Mouse (Mus musculus): ENCODE measurements at regions not wholly inside any gene's neighbourhood (a gene's known extent, or its start where the extent isn't known, plus 50 kb on each side); places are given as distances from the start of the nearest gene placed in this dataset.
A peak's percentile ranks its signal among the peaks of the same experiment; 100 is the strongest.
"Not testable (repeated sequence)": the region's sequence is repeated elsewhere in the genome, so short reads cannot be mapped to it uniquely, and the experiment has no call there.

GRCm38 (mm10) chr13:4858341-4858740 is 249.4 kb upstream of the Akr1e1 start:
- no peak for DNase-seq (ENCODE audit: low read depth, low spot score)

- not testable (repeated sequence) for DNase-seq (ENCODE audit: low read depth, low spot score)
Measured at GRCm38 (mm10) chr13:4839481-4839880, 230.5 kb upstream of the Akr1e1 start.

GRCm38 (mm10) chr13:4826756-4827155 is 217.8 kb upstream of the Akr1e1 start:
- DNase-seq (ENCODE audit: low read depth, low spot score), result no peak

- not testable (repeated sequence) for DNase-seq (ENCODE audit: low read depth, low spot score)
Measured at GRCm38 (mm10) chr13:4825749-4826148, 216.8 kb upstream of the Akr1e1 start.

GRCm38 (mm10) chr13:4806876-4807275 is 197.9 kb upstream of the Akr1e1 start:
- no peak for DNase-seq (ENCODE audit: low read depth, low spot score)

- DNase-seq (ENCODE audit: low read depth, low spot score), result no peak
Measured at GRCm38 (mm10) chr13:4800666-4801065, 191.7 kb upstream of the Akr1e1 start.

GRCm38 (mm10) chr13:4791139-4791538 is 182.2 kb upstream of the Akr1e1 start:
- no peak for DNase-seq (ENCODE audit: low read depth, low spot score)

- DNase-seq (ENCODE audit: low read depth, low spot score), result no peak
Measured at GRCm38 (mm10) chr13:4790414-4790813, 181.4 kb upstream of the Akr1e1 start.

- no peak for DNase-seq (ENCODE audit: low read depth, low spot score)
Measured at GRCm38 (mm10) chr13:4783290-4783689, 174.3 kb upstream of the Akr1e1 start.

- DNase-seq (ENCODE audit: low read depth, low spot score), result not testable (repeated sequence)
Measured at GRCm38 (mm10) chr13:4778264-4778823, 169.4 kb upstream of the Akr1e1 start.

- DNase-seq (ENCODE audit: low read depth, low spot score), result peak; percentile 58
Measured at GRCm38 (mm10) chr13:4776855-4777254, 167.9 kb upstream of the Akr1e1 start.

GRCm38 (mm10) chr13:4772324-4772723 is 163.3 kb upstream of the Akr1e1 start:
- DNase-seq (ENCODE audit: low read depth, low spot score), result no peak

- peak; percentile 90 for DNase-seq (ENCODE audit: low read depth, low spot score)
Measured at GRCm38 (mm10) chr13:4771120-4772075, 162.4 kb upstream of the Akr1e1 start.

GRCm38 (mm10) chr13:4759965-4760364 is 151.0 kb upstream of the Akr1e1 start:
- no peak for DNase-seq (ENCODE audit: low read depth, low spot score)

GRCm38 (mm10) chr13:4756529-4756928 is 147.6 kb upstream of the Akr1e1 start:
- DNase-seq (ENCODE audit: low read depth, low spot score), result no peak

GRCm38 (mm10) chr13:4742930-4743329 is 134.0 kb upstream of the Akr1e1 start:
- DNase-seq (ENCODE audit: low read depth, low spot score), result no peak

- DNase-seq (ENCODE audit: low read depth, low spot score), result not testable (repeated sequence)
Measured at GRCm38 (mm10) chr13:4716299-4716698, 107.3 kb upstream of the Akr1e1 start.

GRCm38 (mm10) chr13:4714724-4715123 is 105.8 kb upstream of the Akr1e1 start:
- no peak for DNase-seq (ENCODE audit: low read depth, low spot score)

- no peak for DNase-seq (ENCODE audit: low read depth, low spot score)
Measured at GRCm38 (mm10) chr13:4712698-4713097, 103.7 kb upstream of the Akr1e1 start.

GRCm38 (mm10) chr13:4699591-4699990 is 90.6 kb upstream of the Akr1e1 start:
- not testable (repeated sequence) for DNase-seq (ENCODE audit: low read depth, low spot score)

- DNase-seq (ENCODE audit: low read depth, low spot score), result peak; percentile 58
Measured at GRCm38 (mm10) chr13:4666375-4667140, 57.6 kb upstream of the Akr1e1 start.

GRCm38 (mm10) chr13:4663390-4663789 is 54.4 kb upstream of the Akr1e1 start:
- DNase-seq (ENCODE audit: low read depth, low spot score), result no peak
